Mouse (Mus musculus) bone marrow, adult 2 months (tissue): ENCODE data around the gene Slfn1. TPM values are rescaled to one million over a fixed set of nuclear protein-coding genes. Genes with fewer than 3 reads are reported as not detected.
"Not testable (repeated sequence)": the region's sequence is repeated elsewhere in the genome, so short reads cannot be mapped to it uniquely, and the experiment has no call there.

Source experiments
- H3K27ac ChIP-seq: fragments of 200-500 bp; 2 replicates; pipeline ENCODE4 v1.5.1; 2012; ENCODE audit warnings: low read depth, mild to moderate bottlenecking, control low read depth, inconsistent platforms, low read length; ENCODE audit not compliant: control insufficient read depth, poor library complexity, insufficient read depth
- H3K4me1 ChIP-seq: fragments of 200-500 bp; 2 replicates; pipeline ENCODE4 v1.6.1; 2011; ENCODE audit warnings: low read length; ENCODE audit not compliant: control insufficient read depth, insufficient read depth
- H3K4me3 ChIP-seq: fragments of 200-500 bp; replicated peaks from 2 replicates; pipeline ENCODE3; 2011; ENCODE audit warnings: mild to moderate bottlenecking, low read depth, low read length, control low read depth; ENCODE audit not compliant: control insufficient read depth
- CTCF ChIP-seq: fragments of 200-500 bp; IDR thresholded peaks from 2 replicates; pipeline ENCODE4 v1.5.1; 2011; ENCODE audit warnings: low read length, control low read depth; ENCODE audit not compliant: control insufficient read depth, insufficient read depth
- POLR2A ChIP-seq: fragments of 200-500 bp; IDR thresholded peaks from 2 replicates; pipeline ENCODE4 v1.6.1; 2011; ENCODE audit warnings: low read depth, mild to moderate bottlenecking, control low read depth, low read length, borderline replicate concordance; ENCODE audit not compliant: control insufficient read depth
- WGBS: fragments of 180-500 bp; shearing (Covaris S2); methylation state at CpG from one replicate; pipeline ENCODE4 v1.1.7; 2018; 5-methylcytosine and 5-hydroxymethylcytosine counted together
- polyA plus RNA-seq: library from polyadenylated mRNA; stranded (reverse); fragments of >200 nt; gene quantifications from 2 replicates; pipeline ENCODE4 v1.2.4, GENCODE M21; 2011; ENCODE audit warnings: low replicate concordance; ENCODE audit not compliant: missing spikeins, insufficient read depth, insufficient read length

Slfn1 gene
- polyA plus RNA-seq, 1 experiment, result 57.6 TPM

DNA sequence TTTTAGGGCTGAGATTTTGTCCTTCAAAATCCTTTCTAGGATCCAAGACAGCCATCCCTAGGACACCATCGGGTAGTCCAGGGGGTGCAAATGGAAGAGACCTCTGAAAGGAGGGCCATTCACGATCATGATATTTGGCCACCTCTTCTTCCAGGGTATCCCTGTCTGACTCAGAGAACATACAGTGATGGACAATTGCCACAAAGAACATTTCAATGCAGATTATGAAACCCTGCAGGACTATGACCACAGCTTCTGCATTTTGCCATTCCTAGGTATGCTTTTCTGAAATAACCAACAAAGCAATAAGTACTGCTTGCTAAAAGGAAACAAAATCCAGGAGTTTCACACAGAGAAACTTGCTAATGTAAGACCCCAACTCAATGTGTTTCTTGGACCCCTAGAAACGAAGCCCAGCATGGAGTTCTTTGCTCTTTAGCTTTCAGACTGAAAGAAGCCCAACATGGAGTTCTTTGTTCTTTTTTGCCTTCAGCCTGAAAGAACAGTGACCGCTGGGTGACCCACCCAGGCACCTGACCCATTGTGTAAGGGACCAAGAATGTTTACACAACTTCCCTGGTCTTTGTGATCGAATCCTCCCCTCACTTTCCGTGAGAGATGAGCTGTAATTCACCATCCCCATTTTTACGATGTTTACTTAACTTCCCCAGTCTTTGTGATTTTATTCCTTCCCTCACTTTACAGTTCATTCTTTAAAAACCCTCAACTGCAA, 33.7 kb upstream of the Slfn1 start:
- H3K27ac ChIP-seq, result peak overlapping the region; percentile 83
- WGBS, result 43% methylated on average over 7 of the region's 7 CpGs

DNA sequence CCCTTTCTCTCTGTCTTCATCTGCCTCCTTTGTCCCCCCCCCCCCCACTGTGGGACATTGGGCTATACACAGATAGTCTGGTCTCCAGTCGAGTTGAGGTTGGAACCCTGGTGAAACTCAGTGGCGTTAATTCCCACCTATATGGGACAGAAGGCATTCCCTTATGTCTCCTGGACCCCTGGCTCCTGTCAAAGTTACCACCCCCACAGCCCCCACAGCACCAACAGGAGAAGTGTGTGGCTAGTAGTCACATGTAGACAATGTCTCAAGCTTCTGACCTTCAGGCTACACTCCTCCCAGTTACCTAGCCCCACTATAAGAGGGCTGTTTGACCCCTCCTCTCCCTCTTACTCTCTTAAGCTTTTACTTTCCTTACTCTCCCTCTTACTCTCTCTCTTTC, 32.5 kb upstream of the Slfn1 start:
- Histone ChIP-seq H3K27ac (peak overlapping the region; percentile 83), H3K4me1 (peaks cover 3% of the 10 kb centered on the region), H3K4me3 (no peak overlapping the region)
- 83% methylated on average over 2 of the region's 2 CpGs for WGBS
- TF ChIP-seq POLR2A, result no peak
- no peak for TF ChIP-seq CTCF

More for the DNA sequence above, 33.7 kb upstream of the Slfn1 start:
- Histone ChIP-seq H3K4me3 (no peak overlapping the region), H3K4me1 (peaks cover 9% of the 10 kb centered on the region)
- TF ChIP-seq POLR2A, result no peak
- no peak for TF ChIP-seq CTCF

DNA sequence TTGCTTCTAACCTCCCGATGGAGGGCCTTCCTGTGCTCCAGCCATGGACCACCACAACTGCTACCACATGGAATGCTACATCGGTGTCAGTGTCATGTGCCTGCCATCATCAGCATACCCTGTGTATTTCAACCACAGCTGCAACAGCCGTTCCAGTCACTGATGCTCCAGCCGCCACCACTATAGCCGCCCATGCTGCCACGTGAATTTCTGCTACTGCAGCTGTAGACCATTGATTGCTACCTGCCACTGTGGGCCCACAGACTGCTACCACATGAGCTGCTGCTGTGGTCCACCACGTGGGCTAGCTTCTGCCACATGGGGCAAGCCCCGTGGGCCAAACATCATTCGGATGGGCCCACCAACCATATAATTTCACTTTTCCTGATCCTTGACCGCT, 31.9 kb upstream of the Slfn1 start:
- WGBS, result 82% methylated on average over 10 of the region's 10 CpGs
- TF ChIP-seq POLR2A (no peak), CTCF (no peak)

DNA sequence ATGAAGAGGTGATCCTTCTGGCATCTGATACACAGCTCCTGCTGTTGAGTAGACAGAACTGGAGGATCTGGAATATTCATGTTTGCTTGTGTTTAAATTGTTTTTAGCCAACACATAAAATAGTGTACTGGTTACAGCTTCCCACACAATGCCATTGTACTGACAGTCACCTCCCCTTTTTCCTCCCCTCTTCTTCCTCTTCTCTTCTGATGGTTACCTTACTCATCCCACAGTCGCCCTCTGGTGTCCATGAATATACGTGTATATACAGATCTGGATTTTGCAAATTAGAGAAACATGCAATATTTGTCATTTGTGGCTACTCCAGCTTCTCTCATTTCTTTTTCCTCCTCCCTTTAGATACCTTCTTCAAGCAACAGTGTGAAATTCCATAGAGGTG, 1.5 kb upstream of the Slfn1 start:
- peaks cover 4% of the 10 kb centered on the region for H3K4me1 ChIP-seq
- H3K4me3 ChIP-seq, result no peak overlapping the region
- WGBS, result 2% methylated on average over 2 of the region's 2 CpGs
- H3K27ac ChIP-seq, result no peak overlapping the region
- TF ChIP-seq CTCF (no peak), POLR2A (no peak)

More for the DNA sequence above, 31.9 kb upstream of the Slfn1 start:
- peaks cover 3% of the 10 kb centered on the region for H3K4me1 ChIP-seq
- H3K4me3 ChIP-seq, result no peak overlapping the region
- no peak overlapping the region for H3K27ac ChIP-seq

DNA sequence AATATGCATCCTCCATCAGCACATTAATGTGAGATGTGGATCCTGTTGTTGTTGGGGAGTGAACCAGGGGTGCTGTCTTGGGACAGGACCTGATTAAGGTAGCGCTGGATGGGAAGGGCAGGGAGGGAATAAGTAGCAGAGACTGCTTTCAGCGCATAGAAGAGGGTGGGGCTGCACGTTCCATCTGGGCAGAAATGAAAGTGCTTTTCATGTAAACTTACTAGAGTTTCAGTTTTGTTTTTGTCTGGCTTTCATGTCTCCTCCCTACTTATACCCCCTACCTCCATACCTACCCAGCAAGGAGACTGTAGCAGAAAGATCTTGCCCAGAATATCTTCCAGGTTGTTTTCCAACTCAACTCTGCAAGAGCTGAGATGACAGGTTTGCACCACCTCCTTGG, 1.4 kb downstream of the Slfn1 start:
- peak overlapping the region; percentile 76; the same call in 1 of the 2 replicates for H3K27ac ChIP-seq
- peaks cover 4% of the 10 kb centered on the region for H3K4me1 ChIP-seq
- no peak for TF ChIP-seq CTCF
- TF ChIP-seq POLR2A, result no peak
- H3K4me3 ChIP-seq, result peak overlapping the region; percentile 89
- WGBS, result 41% methylated on average over 3 of the region's 3 CpGs

DNA sequence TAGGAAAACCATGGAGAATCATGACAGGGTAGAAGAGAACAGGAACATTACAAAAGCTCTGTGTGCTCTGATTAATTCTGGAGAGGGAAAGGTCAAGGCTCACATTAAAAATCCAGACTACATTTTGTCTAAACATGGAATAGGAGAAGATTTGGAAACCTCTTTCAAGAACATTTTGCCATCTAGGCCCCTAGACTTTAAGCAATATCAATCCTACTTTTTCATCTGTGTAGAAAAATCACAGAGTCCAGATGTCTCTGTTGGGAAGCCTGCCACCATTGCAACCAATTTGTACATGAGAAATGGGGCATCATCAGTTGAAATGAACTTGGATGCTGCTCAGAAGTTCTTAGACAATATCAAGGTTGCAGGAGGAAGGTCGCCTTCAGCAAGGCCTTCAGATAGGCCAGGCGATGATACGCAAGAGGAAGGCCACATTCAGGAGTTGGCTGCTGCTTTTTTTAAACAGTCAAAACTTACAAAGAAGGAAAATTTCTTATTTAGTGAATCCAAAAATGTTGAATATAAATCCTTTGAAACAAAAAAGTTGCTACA, 4.6 kb downstream of the Slfn1 start:
- H3K4me3 ChIP-seq, result no peak overlapping the region
- 86% methylated on average over 3 of the region's 3 CpGs for WGBS
- no peak for TF ChIP-seq CTCF
- TF ChIP-seq POLR2A, result no peak
- no peak overlapping the region for H3K27ac ChIP-seq
- peaks cover 4% of the 10 kb centered on the region for H3K4me1 ChIP-seq

DNA sequence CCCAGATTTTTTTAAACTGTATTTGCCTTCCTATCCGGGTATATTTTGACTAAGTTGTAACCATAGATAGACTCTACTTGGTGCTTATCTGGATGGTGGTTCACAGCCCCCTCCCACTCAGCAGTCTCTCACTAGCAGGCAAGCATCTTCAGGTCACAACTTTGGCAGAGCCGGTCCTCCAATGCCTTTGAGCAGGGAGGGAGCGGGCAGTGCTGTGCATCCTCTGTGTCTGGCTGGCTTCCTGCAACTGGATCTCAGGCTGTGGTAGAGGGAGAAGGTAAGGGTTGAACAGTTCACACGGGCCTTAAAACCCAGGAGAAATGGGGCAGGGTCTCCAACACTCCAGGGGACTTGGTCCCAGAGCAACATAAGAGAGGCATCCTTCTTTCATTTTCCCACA, 6.5 kb downstream of the Slfn1 start:
- Histone ChIP-seq H3K4me3 (no peak overlapping the region), H3K4me1 (peaks cover 1% of the 10 kb centered on the region), H3K27ac (no peak overlapping the region)
- no peak for TF ChIP-seq POLR2A
- TF ChIP-seq CTCF, result no peak
- 70% methylated on average over 4 of the region's 4 CpGs for WGBS

DNA sequence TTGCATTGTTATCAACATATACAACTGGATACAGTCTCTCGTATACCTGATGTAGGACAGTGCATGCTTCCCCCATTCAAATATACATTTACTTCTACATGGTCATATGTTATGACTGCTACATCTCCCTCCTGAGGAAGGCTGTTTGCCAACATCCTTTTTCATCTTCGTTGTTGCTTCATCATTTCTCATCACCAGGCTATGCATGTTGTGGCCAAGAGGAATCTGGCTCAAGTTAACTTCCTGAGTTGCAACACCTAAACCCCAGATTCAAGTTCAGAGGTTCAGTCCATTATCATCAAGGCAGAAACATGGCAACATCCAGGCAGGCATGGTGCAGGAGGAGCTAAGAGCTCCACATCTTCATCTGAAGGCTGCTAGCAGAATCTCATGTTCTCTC, 8.3 kb downstream of the Slfn1 start:
- 28% methylated on average over 2 of the region's 2 CpGs for WGBS

DNA sequence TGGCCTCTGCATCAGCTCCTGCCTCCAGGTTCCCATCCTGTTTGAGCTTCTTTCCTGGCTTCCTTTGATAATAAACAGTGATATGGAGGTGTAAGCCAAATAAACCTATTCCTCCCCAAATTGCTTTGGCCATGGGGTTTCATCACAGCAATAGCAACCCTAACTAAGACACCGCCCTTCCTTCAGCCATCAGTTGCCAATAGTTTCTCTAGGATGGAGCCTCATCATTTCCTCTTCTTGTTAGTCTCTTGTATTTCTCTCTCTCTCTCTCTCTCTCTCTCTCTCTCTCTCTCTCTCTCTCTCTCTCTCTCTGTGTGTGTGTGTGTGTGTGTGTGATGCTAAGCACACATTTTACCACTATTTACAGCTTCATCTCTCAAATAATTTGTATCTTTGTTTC, 9.0 kb downstream of the Slfn1 start:
- not testable (repeated sequence) for H3K4me1 ChIP-seq, H3K27ac ChIP-seq, H3K4me3 ChIP-seq
- WGBS, result 50% methylated on average over 1 of the region's 1 CpGs

More for the DNA sequence above, 8.3 kb downstream of the Slfn1 start:
- Histone ChIP-seq H3K4me3 (no peak overlapping the region), H3K27ac (no peak overlapping the region; the same call in 1 of the 2 replicates), H3K4me1 (no peaks in the 10 kb centered on the region; the same call in 1 of the 2 replicates)
- TF ChIP-seq POLR2A (no peak), CTCF (no peak)

DNA sequence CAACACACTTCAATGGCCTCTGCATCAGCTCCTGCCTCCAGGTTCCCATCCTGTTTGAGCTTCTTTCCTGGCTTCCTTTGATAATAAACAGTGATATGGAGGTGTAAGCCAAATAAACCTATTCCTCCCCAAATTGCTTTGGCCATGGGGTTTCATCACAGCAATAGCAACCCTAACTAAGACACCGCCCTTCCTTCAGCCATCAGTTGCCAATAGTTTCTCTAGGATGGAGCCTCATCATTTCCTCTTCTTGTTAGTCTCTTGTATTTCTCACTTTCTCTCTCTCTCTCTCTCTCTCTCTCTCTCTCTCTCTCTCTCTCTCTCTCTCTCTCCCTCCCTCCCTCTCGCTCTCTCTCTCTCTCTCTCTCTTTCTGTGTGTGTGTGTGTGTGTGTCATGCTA, 20.6 kb downstream of the Slfn1 start:
- H3K27ac ChIP-seq, H3K4me3 ChIP-seq, H3K4me1 ChIP-seq: not testable (repeated sequence)
- 100% methylated on average over 1 of the region's 2 CpGs for WGBS

DNA sequence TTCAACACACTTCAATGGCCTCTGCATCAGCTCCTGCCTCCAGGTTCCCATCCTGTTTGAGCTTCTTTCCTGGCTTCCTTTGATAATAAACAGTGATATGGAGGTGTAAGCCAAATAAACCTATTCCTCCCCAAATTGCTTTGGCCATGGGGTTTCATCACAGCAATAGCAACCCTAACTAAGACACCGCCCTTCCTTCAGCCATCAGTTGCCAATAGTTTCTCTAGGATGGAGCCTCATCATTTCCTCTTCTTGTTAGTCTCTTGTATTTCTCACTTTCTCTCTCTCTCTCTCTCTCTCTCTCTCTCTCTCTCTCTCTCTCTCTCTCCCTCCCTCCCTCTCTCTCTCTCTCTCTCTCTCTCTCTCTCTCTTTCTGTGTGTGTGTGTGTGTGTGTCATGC, 32.3 kb downstream of the Slfn1 start:
- not testable (repeated sequence) for H3K27ac ChIP-seq, H3K4me3 ChIP-seq, H3K4me1 ChIP-seq
- no CpG with 5 or more reads among the region's 1 CpGs for WGBS
